Mouse (Mus musculus) C2C12 (cell line): ENCODE measurements around the gene Polr2e. TPM values are rescaled to one million over a fixed set of nuclear protein-coding genes. Genes with fewer than 3 reads are reported as not detected.

Experiments used
- H3K27me3 ChIP-seq: one replicate; pipeline ENCODE4 v1.6.1; 2011; ENCODE audit not compliant: control insufficient read depth, insufficient read depth, insufficient read length
- H3K36me3 ChIP-seq: one replicate; pipeline ENCODE4 v1.6.1; 2011; ENCODE audit not compliant: control insufficient read depth, insufficient read depth
- H3K4me3 ChIP-seq: one replicate; pipeline ENCODE4 v1.5.1; 2011; ENCODE audit warnings: mild to moderate bottlenecking, control low read depth; ENCODE audit not compliant: poor library complexity, insufficient read depth, severe bottlenecking
- H3K79me2 ChIP-seq: one replicate; pipeline ENCODE4 v1.6.1; 2011; ENCODE audit not compliant: control insufficient read depth, insufficient read depth
- H3K79me3 ChIP-seq: one replicate; pipeline ENCODE4 v1.6.1; 2011; ENCODE audit warnings: low read depth, control low read depth
- H3ac ChIP-seq: one replicate; pipeline ENCODE3; 2011; ENCODE audit warnings: low read depth; ENCODE audit not compliant: control insufficient read depth, insufficient read length
- CEBPB ChIP-seq: IDR thresholded peaks from one replicate; pipeline ENCODE4 v1.6.1; 2011; ENCODE audit warnings: low read depth, mild to moderate bottlenecking, control low read depth, moderate library complexity
- CTCF ChIP-seq: IDR thresholded peaks from one replicate; pipeline ENCODE4 v1.5.1; 2011; ENCODE audit not compliant: control insufficient read depth, insufficient read depth, insufficient read length
- FOSL1 ChIP-seq: IDR thresholded peaks from one replicate; pipeline ENCODE4 v1.8.0; 2011; ENCODE audit warnings: mild to moderate bottlenecking, low read length; ENCODE audit not compliant: poor library complexity, insufficient read depth, severe bottlenecking
- MAX ChIP-seq: IDR thresholded peaks from one replicate; pipeline ENCODE4 v1.6.1; 2011; ENCODE audit warnings: mild to moderate bottlenecking, control low read depth
- MYOD1 ChIP-seq: IDR thresholded peaks from one replicate; pipeline ENCODE4 v1.6.1; 2011; ENCODE audit warnings: low read depth; ENCODE audit not compliant: control insufficient read depth, insufficient read length
- MYOG ChIP-seq: IDR thresholded peaks from one replicate; pipeline ENCODE4 v1.6.1; 2011; ENCODE audit not compliant: control insufficient read depth, insufficient read length; ENCODE audit errors: extremely low read depth
- USF1 ChIP-seq: IDR thresholded peaks from one replicate; pipeline ENCODE4 v1.6.1; 2011; ENCODE audit warnings: low read depth, mild to moderate bottlenecking, control low read depth, moderate library complexity
- polyA plus RNA-seq: library from polyadenylated mRNA; unstranded; fragments of >200 nt; fragmentation: generic; extraction: Trizol; gene quantifications from one replicate; pipeline ENCODE4 v1.2.1, GENCODE M21; 2012; ENCODE audit warnings: missing spikeins

Gene Polr2e
- polyA plus RNA-seq, 1 experiment: 269 TPM

DNA sequence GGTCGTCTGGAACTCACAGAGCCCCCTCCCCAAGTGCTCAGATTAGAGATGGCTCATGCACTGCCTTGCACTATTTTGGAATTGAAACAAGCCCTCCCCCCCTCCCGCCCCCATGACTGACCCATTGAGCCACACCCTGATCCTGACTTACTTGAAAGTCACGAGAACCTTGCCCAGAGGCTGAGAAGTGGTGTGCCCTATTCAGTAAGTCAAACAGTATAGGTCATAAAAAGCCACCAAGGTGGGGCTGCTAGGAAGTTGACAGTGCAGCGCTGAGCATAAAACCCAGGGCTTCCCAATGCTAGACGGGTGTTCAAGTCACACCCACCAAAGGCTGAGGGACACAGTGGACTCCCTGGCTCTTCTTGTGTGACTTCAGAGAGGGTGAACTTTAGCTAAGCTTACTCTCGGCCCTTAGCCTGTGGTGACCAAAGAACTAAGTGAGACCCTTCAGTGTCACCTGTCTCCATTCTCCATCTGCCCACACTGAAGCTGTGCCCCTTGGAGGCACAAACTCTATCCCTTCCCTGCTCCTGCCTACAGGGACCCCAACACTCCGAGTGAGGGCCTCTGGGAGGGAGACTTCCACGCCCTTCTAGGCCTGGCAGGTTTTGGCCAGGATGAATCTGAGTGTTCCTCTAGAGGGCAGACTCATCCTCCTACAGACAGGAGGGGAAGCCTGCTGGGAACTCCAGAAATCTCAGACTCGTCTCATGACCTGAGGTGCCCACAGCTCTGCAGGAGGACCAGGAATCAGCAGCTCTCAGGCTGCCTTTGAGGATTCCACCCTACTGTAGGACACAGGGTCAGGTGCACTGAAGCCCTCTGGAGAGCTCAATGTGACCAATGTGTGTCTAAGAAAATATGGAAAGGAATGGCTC is 5.8 kb downstream of the Polr2e start:
- no peak overlapping the region for H3K4me3 ChIP-seq
- H3K27me3 ChIP-seq: no peaks in the 10 kb centered on the region
- H3K79me3 ChIP-seq: peaks cover 15% of the 10 kb centered on the region
- peaks cover 41% of the 10 kb centered on the region for H3K36me3 ChIP-seq
- peak overlapping the region; percentile 58 for H3ac ChIP-seq
- peaks cover 30% of the 10 kb centered on the region for H3K79me2 ChIP-seq
- TF ChIP-seq MAX (no peak), USF1 (no peak), CTCF (peak; percentile 44), MYOD1 (no peak)

DNA sequence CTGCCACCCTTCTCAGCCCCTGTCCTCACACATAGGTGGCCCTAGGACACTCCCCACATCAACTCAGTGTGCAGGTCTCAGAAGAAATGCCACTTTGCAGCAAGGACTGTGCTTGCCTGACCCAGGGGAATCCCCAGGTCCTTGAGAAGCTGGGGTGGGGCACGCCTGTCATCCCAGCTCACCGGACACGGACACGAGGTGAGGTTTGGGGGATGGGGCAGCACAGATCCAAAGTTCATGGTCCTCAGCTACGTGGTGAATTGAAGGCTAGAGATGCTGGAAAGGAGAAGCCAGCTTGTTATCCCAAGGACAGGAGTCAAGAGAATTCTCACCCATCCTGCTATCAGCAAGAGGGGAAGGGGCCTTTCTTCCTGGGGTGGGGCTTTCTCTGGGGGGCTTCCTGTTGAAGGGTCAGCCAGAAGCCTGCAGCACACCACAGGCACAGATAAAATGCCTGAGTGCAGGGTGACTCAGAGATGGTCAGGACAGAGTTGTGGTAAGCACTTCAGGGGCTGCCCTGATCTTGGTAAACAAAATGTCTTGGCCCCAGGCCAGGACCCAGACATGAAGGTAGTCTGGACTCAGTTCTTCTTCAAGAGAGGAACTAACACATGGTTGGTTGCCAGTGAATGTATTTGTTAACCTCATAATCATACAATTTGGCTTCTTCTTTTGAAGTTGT is 6.7 kb downstream of the Polr2e start:
- peaks cover 22% of the 10 kb centered on the region for H3K79me2 ChIP-seq
- peaks cover 35% of the 10 kb centered on the region for H3K36me3 ChIP-seq
- H3K4me3 ChIP-seq: no peak overlapping the region
- peak overlapping the region; percentile 33 for H3ac ChIP-seq
- no peaks in the 10 kb centered on the region for H3K27me3 ChIP-seq
- TF ChIP-seq CEBPB (no peak), CTCF (no peak), FOSL1 (peak; percentile 37), USF1 (no peak), MAX (peak; percentile 55), MYOG (no peak), MYOD1 (peak; percentile 34)
- peaks cover 6% of the 10 kb centered on the region for H3K79me3 ChIP-seq

DNA sequence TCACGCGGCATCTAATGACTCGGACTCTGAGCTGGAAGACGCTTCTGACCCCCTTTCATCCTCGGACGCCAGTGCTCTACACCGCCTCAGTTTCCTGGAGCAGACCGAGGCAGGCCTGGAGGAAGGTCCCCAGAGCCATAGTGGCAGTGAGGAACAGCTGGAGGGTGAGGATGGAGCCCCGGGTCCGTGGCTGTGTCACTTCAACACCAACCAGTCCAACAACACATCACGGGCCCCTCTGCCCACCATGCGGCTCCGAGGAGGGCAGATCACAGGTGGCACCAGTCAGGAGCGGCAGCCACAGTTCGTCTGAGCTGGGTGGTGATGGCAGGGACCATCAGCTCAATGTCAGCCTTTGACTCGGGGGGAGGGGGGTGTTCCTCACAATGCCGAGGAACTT is 8.9 kb downstream of the Polr2e start:
- TF ChIP-seq FOSL1 (no peak), MYOD1 (no peak), MYOG (no peak), MAX (no peak), CEBPB (no peak), USF1 (no peak), CTCF (no peak)
- Histone ChIP-seq H3K79me3 (no peaks in the 10 kb centered on the region), H3ac (no peak overlapping the region), H3K27me3 (no peaks in the 10 kb centered on the region), H3K79me2 (peaks cover 5% of the 10 kb centered on the region), H3K36me3 (peaks cover 13% of the 10 kb centered on the region), H3K4me3 (no peak overlapping the region)

DNA sequence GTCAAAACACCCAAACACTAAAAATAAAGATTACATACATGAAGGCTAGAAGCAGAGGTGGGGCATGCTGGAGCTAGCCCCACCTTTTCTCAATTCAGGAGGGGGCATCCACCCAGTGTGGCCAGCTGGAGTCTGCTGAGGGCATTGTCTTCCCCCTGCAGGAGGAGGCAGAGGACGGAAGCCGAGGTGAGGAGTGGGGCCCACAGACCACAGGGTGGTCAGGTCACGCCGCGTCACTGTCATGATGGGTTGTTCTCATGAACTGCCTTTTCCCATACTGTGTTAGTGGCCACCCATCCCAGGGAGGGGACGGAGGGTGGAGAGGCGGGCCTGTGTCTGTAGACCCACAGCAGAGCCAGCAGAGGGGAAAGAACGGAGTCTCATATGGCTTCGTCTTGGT is 9.4 kb downstream of the Polr2e start:
- Histone ChIP-seq H3ac (no peak overlapping the region), H3K36me3 (peaks cover 8% of the 10 kb centered on the region), H3K27me3 (no peaks in the 10 kb centered on the region), H3K79me2 (peaks cover 2% of the 10 kb centered on the region), H3K4me3 (no peak overlapping the region), H3K79me3 (no peaks in the 10 kb centered on the region)
- no peak for TF ChIP-seq MYOD1
- no peak for TF ChIP-seq CEBPB
- TF ChIP-seq MYOG: no peak
- no peak for TF ChIP-seq CTCF
- TF ChIP-seq MAX: no peak
- no peak for TF ChIP-seq USF1
- no peak for TF ChIP-seq FOSL1

DNA sequence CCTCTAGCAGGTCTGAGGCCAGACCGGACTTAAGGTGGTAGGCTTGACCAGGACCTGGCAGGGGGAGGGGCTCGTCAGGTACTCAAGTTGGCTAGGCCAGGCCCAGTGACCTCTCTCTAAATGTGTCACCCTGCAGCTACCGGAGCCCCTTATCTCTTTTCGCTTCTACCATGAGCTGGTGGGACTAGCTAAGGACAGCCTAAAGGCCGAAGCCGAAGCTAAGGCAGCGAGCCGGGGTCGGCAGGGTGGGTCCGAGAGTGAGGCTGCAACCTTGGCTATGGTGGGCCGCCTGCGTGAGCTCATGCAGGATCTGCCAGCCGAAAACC is 11.1 kb downstream of the Polr2e start:
- H3K27me3 ChIP-seq: no peaks in the 10 kb centered on the region
- H3K79me2 ChIP-seq: no peaks in the 10 kb centered on the region
- no peak overlapping the region for H3ac ChIP-seq
- no peaks in the 10 kb centered on the region for H3K36me3 ChIP-seq
- TF ChIP-seq MYOG (no peak), CEBPB (no peak), USF1 (no peak), MYOD1 (no peak), CTCF (no peak), MAX (no peak), FOSL1 (no peak)
- no peaks in the 10 kb centered on the region for H3K79me3 ChIP-seq
- no peak overlapping the region for H3K4me3 ChIP-seq
